Mouse (Mus musculus): ENCODE results near the gene Pm20d1.

DNA sequence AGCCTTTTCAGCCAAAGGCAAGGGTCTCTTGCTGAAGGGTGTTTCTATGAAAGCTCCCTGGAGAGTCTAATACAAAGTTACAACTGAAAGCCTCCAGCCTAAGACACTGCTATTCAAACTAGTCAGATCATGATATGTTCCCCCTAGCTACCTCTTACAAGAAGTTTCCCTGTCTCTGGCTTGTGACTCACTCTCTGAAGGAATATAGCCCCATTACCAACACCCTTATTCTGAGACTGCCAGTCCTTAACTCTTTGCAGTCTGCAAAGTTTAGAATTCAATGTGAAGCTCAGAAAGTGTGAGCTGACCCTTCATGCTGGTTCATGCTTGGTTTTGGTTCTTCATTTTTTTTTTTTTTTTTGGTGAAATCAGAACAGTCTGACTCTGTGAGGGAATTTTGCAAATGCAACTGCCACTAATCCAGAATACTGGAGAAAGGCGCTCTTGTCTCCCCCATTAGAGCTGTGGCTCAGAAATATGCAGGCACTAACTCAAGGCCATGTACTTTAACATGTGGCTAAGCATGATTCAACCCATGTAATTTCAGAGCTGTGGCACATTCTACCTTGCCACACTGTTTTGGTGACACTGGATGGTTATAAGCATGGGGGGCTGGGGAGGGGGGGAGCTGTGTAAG, 25.8 kb downstream of the Pm20d1 start:
- TF ChIP-seq POLR2A (IDR thresholded peaks at IDR 0.05; ENCODE audit: borderline replicate concordance, control insufficient read depth, low read depth, low read length) (no peak), CTCF (IDR thresholded peaks at IDR 0.05; ENCODE audit: control insufficient read depth, insufficient read depth, low read length) (no peak)
